Mouse (Mus musculus) embryonic facial prominence, embryonic 15.5 days (tissue): Measurements from ENCODE around the gene Med11. TPM values are rescaled to one million over a fixed set of nuclear protein-coding genes. Genes with fewer than 3 reads are reported as not detected.

Experiments used
- microRNA-seq: library from miRNA; unstranded; fragments of <30 nt; microRNA quantifications from one replicate; pipeline ENCODE4, GENCODE M21; 2016; ENCODE audit warnings: borderline number of aligned reads
- polyA plus RNA-seq: library from polyadenylated mRNA; unstranded; fragments of >200 nt; fragmentation: Nextera tagmentation; extraction: Ambion mirVana; gene quantifications from 2 replicates; pipeline ENCODE4 v1.2.1, GENCODE M21; 2015

Gene Med11
- polyA plus RNA-seq, 1 experiment from 2014 or later = 42.9 TPM

Small RNAs within 50 kb of the gene (microRNA-seq; reads per million reads assigned to microRNA genes)
- gene Mir7115 = not detected

Other genes with a start within 250 kb of the Med11 start
- 6.9 and 11.2 TPM in 2 replicates for gene Slc16a11, start 239.2 kb upstream of the Med11 start, polyA plus RNA-seq
- 10.3 and 13.2 TPM in 2 replicates for gene Slc16a13, start 230.9 kb upstream of the Med11 start, polyA plus RNA-seq
- 11.9 and 12.4 TPM in 2 replicates for gene Bcl6b, start 222.1 kb upstream of the Med11 start, polyA plus RNA-seq
- gene 0610010K14Rik, start 214.0 kb upstream of the Med11 start, polyA plus RNA-seq = 157 and 177 TPM in 2 replicates
- gene Gm21988, start 212.1 kb upstream of the Med11 start, polyA plus RNA-seq = 9.5 and 12.0 TPM in 2 replicates
- 231 and 240 TPM in 2 replicates for gene Rnasek, start 212.1 kb upstream of the Med11 start, polyA plus RNA-seq
- 15.4 and 17.6 TPM in 2 replicates for gene Alox12, start 196.6 kb upstream of the Med11 start, polyA plus RNA-seq
- 5.9 and 6.9 TPM in 2 replicates for gene Alox12e, start 129.3 kb upstream of the Med11 start, polyA plus RNA-seq
- 1.3 and 2.6 TPM in 2 replicates for gene Alox15, start 99.9 kb upstream of the Med11 start, polyA plus RNA-seq
- gene Pelp1, start 41.9 kb upstream of the Med11 start, polyA plus RNA-seq = 33.6 and 35.0 TPM in 2 replicates
- 26.1 and 28.8 TPM in 2 replicates for gene Arrb2, start 19.3 kb upstream of the Med11 start, polyA plus RNA-seq
- gene Zmynd15, start 7.5 kb downstream of the Med11 start, polyA plus RNA-seq = 0.63 and 0.71 TPM in 2 replicates
- 4.1 and 4.5 TPM in 2 replicates for gene Cxcl16, start 8.1 kb downstream of the Med11 start, polyA plus RNA-seq
- 1.1 TPM in 1 of 2 replicates, not detected in the other for gene Tm4sf5, start 53.3 kb downstream of the Med11 start, polyA plus RNA-seq
- gene Vmo1, start 62.7 kb downstream of the Med11 start, polyA plus RNA-seq = 0.35 and 0.60 TPM in 2 replicates
- 0.44 and 0.59 TPM in 2 replicates for gene Gltpd2, start 67.3 kb downstream of the Med11 start, polyA plus RNA-seq
- 727 and 733 TPM in 2 replicates for gene Psmb6, start 73.4 kb downstream of the Med11 start, polyA plus RNA-seq
- 1.1 and 3.3 TPM in 2 replicates for gene Gm40193, start 81.0 kb downstream of the Med11 start, polyA plus RNA-seq
- gene Pld2, start 88.1 kb downstream of the Med11 start, polyA plus RNA-seq = 10.3 and 13.2 TPM in 2 replicates
- gene Mink1, start 111.0 kb downstream of the Med11 start, polyA plus RNA-seq = 16.7 and 20.3 TPM in 2 replicates
- gene 4930544D05Rik, start 163.9 kb downstream of the Med11 start, polyA plus RNA-seq = not detected in 2 replicates
- 0.49 and 0.65 TPM in 2 replicates for gene Chrne, start 167.3 kb downstream of the Med11 start, polyA plus RNA-seq
- gene Gp1ba, start 187.2 kb downstream of the Med11 start, polyA plus RNA-seq = 0.23 and 0.32 TPM in 2 replicates
- 129 and 147 TPM in 2 replicates for gene Rnf167, start 195.3 kb downstream of the Med11 start, polyA plus RNA-seq
- 171 and 176 TPM in 2 replicates for gene Slc25a11, start 195.6 kb downstream of the Med11 start, polyA plus RNA-seq
- gene Pfn1, start 202.7 kb downstream of the Med11 start, polyA plus RNA-seq = 1,669 and 1,769 TPM in 2 replicates
- gene Eno3, start 205.3 kb downstream of the Med11 start, polyA plus RNA-seq = 81.9 and 112 TPM in 2 replicates
- gene Spag7, start 217.5 kb downstream of the Med11 start, polyA plus RNA-seq = 155 and 164 TPM in 2 replicates
- gene Camta2, start 236.2 kb downstream of the Med11 start, polyA plus RNA-seq = 14.5 and 17.5 TPM in 2 replicates
- 1.2 and 1.6 TPM in 2 replicates for gene Inca1, start 248.2 kb downstream of the Med11 start, polyA plus RNA-seq
- gene Kif1c, start 248.6 kb downstream of the Med11 start, polyA plus RNA-seq = 4.7 and 5.9 TPM in 2 replicates